Mouse (Mus musculus): ENCODE data around the gene Aknad1.

DNA sequence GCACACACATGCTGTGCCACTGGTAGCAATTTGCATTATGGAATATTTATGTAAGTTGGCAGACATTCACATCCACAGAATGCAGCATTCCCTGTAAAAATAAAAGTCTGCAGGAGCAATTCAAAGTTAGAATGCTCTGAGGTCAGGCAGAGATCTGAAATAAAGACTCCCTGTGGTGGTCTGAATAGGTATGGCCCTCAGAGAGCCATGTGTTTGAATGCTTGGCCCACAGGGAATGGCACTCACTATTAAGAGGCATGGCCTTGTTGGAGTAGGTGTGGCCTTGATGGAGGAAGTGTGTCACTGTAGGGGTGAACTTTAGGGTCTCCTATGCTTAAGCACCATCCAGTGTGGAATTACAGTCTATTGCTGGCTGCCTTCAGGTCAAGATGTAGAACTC is 53.0 kb downstream of the Aknad1 start:
- TF ChIP-seq CTCF (conservative IDR thresholded peaks at IDR 0.05; ENCODE audit: insufficient read depth, insufficient read length, low read depth, low read length) (no peak), POLR2A (IDR thresholded peaks at IDR 0.05; ENCODE audit: low read depth, low read length) (no peak)
